Mouse (Mus musculus) left cerebral cortex, postnatal 14 days (tissue): ENCODE measurements around the gene Ankrd52. TPM values are rescaled to one million over a fixed set of nuclear protein-coding genes. Genes with fewer than 3 reads are reported as not detected.

Source experiments
- microRNA-seq, 2 experiments: library from miRNA; unstranded; fragments of <30 nt; microRNA quantifications; one replicate each; pipeline ENCODE4 v1.2.0; 2022
- total RNA-seq, 2 experiments: library from RNA; stranded (reverse); gene quantifications; 2 replicates each; pipeline ENCODE4 v1.2.3; 2021

The Ankrd52 gene
- total RNA-seq, 2 experiments from 2014 or later: 80.3 to 84.3 TPM

Small RNAs within 50 kb of the gene (microRNA-seq; reads per million reads assigned to microRNA genes)
- gene Gm25361: 0 reads per million in 2 experiments
- 0 reads per million in 2 experiments for gene Gm26308
- gene Mir6914: 0 to 0.79 reads per million in 2 experiments
- 5.8 to 7.7 reads per million in 2 experiments for gene Mir6915
- gene Mir8105: 1.3 to 2.9 reads per million in 2 experiments

Other genes with a start within 250 kb of the Ankrd52 start
- gene Rbms2, start 196.8 kb upstream of the Ankrd52 start, total RNA-seq: 10 to 100 TPM in 1 of 2 experiments, 1 to 10 TPM in 1; 9.2 to 10.8 TPM
- 10 to 100 TPM; 21.3 to 22.6 TPM for gene Gls2, start 182.7 kb upstream of the Ankrd52 start, total RNA-seq
- 10 to 100 TPM; 10.7 to 11.3 TPM for gene Spryd4, start 165.3 kb upstream of the Ankrd52 start, total RNA-seq
- gene Mip, start 151.3 kb upstream of the Ankrd52 start, total RNA-seq: not detected
- gene Timeless, start 145.1 kb upstream of the Ankrd52 start, total RNA-seq: 1 to 10 TPM; 7.2 to 9.9 TPM
- gene Apon, start 123.0 kb upstream of the Ankrd52 start, total RNA-seq: not detected
- not detected for gene Apof, start 108.4 kb upstream of the Ankrd52 start, total RNA-seq
- 10 to 100 TPM; 19.0 to 21.1 TPM for gene Stat2, start 106.6 kb upstream of the Ankrd52 start, total RNA-seq
- gene Il23a, start 78.4 kb upstream of the Ankrd52 start, total RNA-seq: 1 to 10 TPM in 1 of 2 experiments, under 1 TPM in 1; 0.97 to 1.4 TPM
- gene Pan2, start 73.8 kb upstream of the Ankrd52 start, total RNA-seq: 10 to 100 TPM; 13.3 to 13.4 TPM
- gene Cnpy2, start 54.7 kb upstream of the Ankrd52 start, total RNA-seq: 10 to 100 TPM; 65.9 to 68.9 TPM
- 100 to 1,000 TPM; 269 to 271 TPM for gene Cs, start 39.4 kb upstream of the Ankrd52 start, total RNA-seq
- gene Coq10a, start 8.1 kb upstream of the Ankrd52 start, total RNA-seq: 10 to 100 TPM; 72.0 to 74.4 TPM
- 1 to 10 TPM in 1 of 2 experiments, not detected in 1; 1.0 TPM for gene Slc39a5, start 24.1 kb downstream of the Ankrd52 start, total RNA-seq
- 10 to 100 TPM; 88.3 to 92.5 TPM for gene Nabp2, start 34.4 kb downstream of the Ankrd52 start, total RNA-seq
- gene Rnf41, start 34.5 kb downstream of the Ankrd52 start, total RNA-seq: 10 to 100 TPM; 75.0 to 77.2 TPM
- 100 to 1,000 TPM; 199 to 211 TPM for gene Smarcc2, start 82.1 kb downstream of the Ankrd52 start, total RNA-seq
- gene Myl6, start 117.0 kb downstream of the Ankrd52 start, total RNA-seq: 100 to 1,000 TPM; 606 to 662 TPM
- 10 to 100 TPM; 19.1 to 21.7 TPM for gene Myl6b, start 121.6 kb downstream of the Ankrd52 start, total RNA-seq
- gene Esyt1, start 148.8 kb downstream of the Ankrd52 start, total RNA-seq: 1 to 10 TPM; 8.1 to 9.3 TPM
- 10 to 100 TPM; 11.4 to 12.0 TPM for gene Zc3h10, start 170.7 kb downstream of the Ankrd52 start, total RNA-seq
- 1,000 to 10,000 TPM; 1,939 to 2,055 TPM for gene Rpl41, start 172.2 kb downstream of the Ankrd52 start, total RNA-seq
- 10 to 100 TPM; 67.1 to 68.6 TPM for gene Pa2g4, start 188.9 kb downstream of the Ankrd52 start, total RNA-seq
- gene Erbb3, start 212.5 kb downstream of the Ankrd52 start, total RNA-seq: 1 to 10 TPM; 3.3 to 4.9 TPM
- gene Rps26, start 249.6 kb downstream of the Ankrd52 start, total RNA-seq: 100 to 1,000 TPM; 299 to 305 TPM